ENCODE assay signal across 37 mouse cellular contexts in the genomic region with DNA sequence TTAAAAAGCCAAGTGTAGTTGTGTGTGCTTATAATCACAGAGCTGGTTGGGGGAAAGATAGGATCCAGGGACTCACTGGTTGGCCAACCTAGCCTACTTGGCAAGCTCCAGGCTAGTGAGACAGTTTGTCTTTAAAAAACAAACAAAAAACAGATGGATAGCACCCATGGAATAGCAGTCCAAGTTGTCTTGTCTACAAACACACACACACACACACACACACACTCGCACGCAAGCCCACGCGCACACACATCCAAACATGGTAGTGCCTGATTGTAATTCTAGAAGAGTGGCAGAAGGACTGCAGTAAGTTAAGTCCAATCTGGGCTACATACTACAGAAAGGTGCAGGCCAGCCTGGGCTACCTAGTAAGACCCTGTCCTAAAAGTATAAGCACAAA. TPM values are rescaled to one million over a fixed set of nuclear protein-coding genes. Genes with fewer than 3 reads are reported as not detected.
A peak's percentile ranks its signal among the peaks of the same experiment; 100 is the strongest.
DNase-seq lines count a peak whose midpoint lies in the region; ATAC-seq lines count a peak whose summit lies in the region.
"Had no signal": no experiment of that assay in that cellular context is flagged by ENCODE, and none has a peak within 500 bp of the region (broad histone marks: within the 10 kb centered on the region; RNA-seq: fewer than 3 reads in every experiment).

No protein-coding gene starts in this region.

- H3K4me3 ChIP-seq in forebrain, embryonic 11.5 days (ENCODE audit: low read depth, low read length): no peak overlapping the region
- no peak overlapping the region for H3K4me3 ChIP-seq in forebrain, embryonic 15.5 days
- H3K4me3 ChIP-seq: embryonic facial prominence, embryonic 10.5 days; embryonic facial prominence, embryonic 15.5 days; hindbrain, embryonic 10.5 days; hindbrain, embryonic 15.5 days; limb, embryonic 10.5 days; limb, embryonic 15.5 days; midbrain, embryonic 12.5 days; myocyte; neural tube, embryonic 12.5 days had no signal

- H3K4me1 ChIP-seq in forebrain, embryonic 11.5 days (replicated peaks; ENCODE audit: control insufficient read depth, insufficient read depth, low read length): no peaks in the 10 kb centered on the region
- peaks cover under 1% of the 10 kb centered on the region for H3K4me1 ChIP-seq in forebrain, embryonic 15.5 days
- H3K4me1 ChIP-seq: limb, embryonic 15.5 days; neural tube, embryonic 12.5 days had no signal

- peaks cover 4% of the 10 kb centered on the region; the same call in 1 of the 2 replicates for H3K36me3 ChIP-seq in forebrain, embryonic 11.5 days (ENCODE audit: control insufficient read depth, insufficient read depth, low read length)
- peaks cover 54% of the 10 kb centered on the region for H3K36me3 ChIP-seq in forebrain, embryonic 15.5 days

- no peak overlapping the region for H3K27ac ChIP-seq in forebrain, embryonic 11.5 days (ENCODE audit: low read depth, low read length)
- no peak overlapping the region for H3K27ac ChIP-seq in forebrain, embryonic 15.5 days (replicated peaks)
- H3K27ac ChIP-seq: embryonic facial prominence, embryonic 10.5 days; embryonic facial prominence, embryonic 15.5 days; hindbrain, embryonic 10.5 days; hindbrain, embryonic 15.5 days; limb, embryonic 10.5 days; limb, embryonic 15.5 days; midbrain, embryonic 12.5 days; neural tube, embryonic 12.5 days; stomach, postnatal 0 days had no signal

- H3K4me2 ChIP-seq in forebrain, embryonic 11.5 days (ENCODE audit: low read depth, low read length, severe bottlenecking): no peak overlapping the region
- H3K4me2 ChIP-seq in forebrain, embryonic 15.5 days (replicated peaks): no peak overlapping the region
- H3K4me2 ChIP-seq: embryonic facial prominence, embryonic 15.5 days; hindbrain, embryonic 15.5 days; limb, embryonic 15.5 days; midbrain, embryonic 12.5 days; neural tube, embryonic 12.5 days had no signal

- no peaks in the 10 kb centered on the region for H3K27me3 ChIP-seq in forebrain, embryonic 11.5 days (ENCODE audit: control insufficient read depth, insufficient read depth, low read length)
- no peaks in the 10 kb centered on the region for H3K27me3 ChIP-seq in forebrain, embryonic 15.5 days
- H3K27me3 ChIP-seq: CH12.LX; embryonic facial prominence, embryonic 15.5 days; hindbrain, embryonic 15.5 days; limb, embryonic 15.5 days; midbrain, embryonic 12.5 days; neural tube, embryonic 12.5 days had no signal

- no peak for ATAC-seq in forebrain, embryonic 11.5 days (replicated peaks; ENCODE audit: low FRiP score)
- ATAC-seq in forebrain, embryonic 15.5 days (replicated peaks): no peak
- ATAC-seq: forebrain, embryonic 16.5 days had no signal

- 99% methylated on average over 4 of the region's 4 CpGs for WGBS in forebrain, embryonic 11.5 days
- 84% methylated on average over 4 of the region's 4 CpGs for WGBS in forebrain, embryonic 15.5 days

- H3K9me3 ChIP-seq in forebrain, embryonic 11.5 days (ENCODE audit: control insufficient read depth, low read length): no peaks in the 10 kb centered on the region
- no peaks in the 10 kb centered on the region for H3K9me3 ChIP-seq in forebrain, embryonic 15.5 days
- H3K9me3 ChIP-seq: embryonic facial prominence, embryonic 10.5 days; embryonic facial prominence, embryonic 15.5 days; hindbrain, embryonic 10.5 days; hindbrain, embryonic 15.5 days; limb, embryonic 10.5 days; limb, embryonic 15.5 days; midbrain, embryonic 12.5 days; neural tube, embryonic 12.5 days had no signal

- DNase-seq in forebrain, embryonic 11.5 days (ENCODE audit: low spot score): peak; percentile 9
- peak; percentile 27 to 71 for DNase-seq in layer of hippocampus, adult 18-20 months (ENCODE audit: low spot score in 2 of 2)
- no peak for DNase-seq in layer of hippocampus, adult 11-12 months (ENCODE audit: low spot score)
- DNase-seq in adipocyte (ENCODE audit: low spot score): peak; percentile 60
- DNase-seq in layer of hippocampus, adult 9-11 months: peak; percentile 65
- DNase-seq in urinary bladder, adult 2 months (ENCODE audit: low spot score): no peak
- DNase-seq in embryo, embryonic 10 days (ENCODE audit: low spot score): no peak
- DNase-seq: adrenal gland, adult 8-10 months; cerebellum, adult 11-12 months; cerebellum, adult 9-11 months; gastrocnemius, postnatal 25 days; heart, adult 18-20 months; heart, postnatal 14 days; kidney, adult 11 months; kidney, postnatal 14 days; lung, postnatal 36 days; right cerebral cortex, adult 18-20 months; right cerebral cortex, postnatal 4 days; thymus, adult 18-20 months; thymus, postnatal 25 days had no signal

- no peak overlapping the region for H3K9ac ChIP-seq in forebrain, embryonic 11.5 days (ENCODE audit: low read length)
- no peak overlapping the region for H3K9ac ChIP-seq in forebrain, embryonic 15.5 days (replicated peaks)
- H3K9ac ChIP-seq: embryonic facial prominence, embryonic 15.5 days; hindbrain, embryonic 15.5 days; limb, embryonic 15.5 days; midbrain, embryonic 12.5 days; neural tube, embryonic 12.5 days had no signal

RNA-seq across cellular contexts. Expression of gene Oser1, which starts 12.1 kb away (rescaled TPM):
- 80.7 and 85.5 TPM in 2 replicates for polyA plus RNA-seq in forebrain, embryonic 11.5 days (2014; fragmentation: Nextera tagmentation; extraction: Ambion mirVana)
- polyA plus RNA-seq in forebrain, embryonic 15.5 days (2015; fragmentation: Nextera tagmentation; extraction: Ambion mirVana): 75.4 and 79.1 TPM in 2 replicates
- total RNA-seq in layer of hippocampus, adult 18-20 months (2021): 10 to 100 TPM; 20.2 to 21.4 TPM
- polyA plus RNA-seq in urinary bladder, adult 2 months (2012; rRNA removed): 34.7 and 36.7 TPM in 2 replicates

RNA-seq across cellular contexts. Expression of gene Jph2, which starts 14.6 kb away (rescaled TPM):
- polyA plus RNA-seq in forebrain, embryonic 11.5 days (2014; fragmentation: Nextera tagmentation; extraction: Ambion mirVana): 0.08 and 0.25 TPM in 2 replicates
- polyA plus RNA-seq in forebrain, embryonic 15.5 days (2015; fragmentation: Nextera tagmentation; extraction: Ambion mirVana): 0.22 and 0.25 TPM in 2 replicates
- total RNA-seq in layer of hippocampus, adult 18-20 months (2021): under 1 TPM; 0.25 to 0.27 TPM
- 113 and 164 TPM in 2 replicates for polyA plus RNA-seq in urinary bladder, adult 2 months (2012; rRNA removed)
- total RNA-seq: CH12.LX; common myeloid progenitor, adult 5-6 weeks; megakaryocyte, adult 5-6 weeks had no signal
- polyA plus RNA-seq: activated CD4-positive, CD25-positive, alpha-beta regulatory T cell, adult 4 months; inflammation-experienced regulatory T-cells, adult 6 months had no signal

RNA-seq across cellular contexts. Expression of gene Gdap1l1, which starts 25.9 kb away (rescaled TPM):
- 28.8 and 31.1 TPM in 2 replicates for polyA plus RNA-seq in forebrain, embryonic 11.5 days (2014; fragmentation: Nextera tagmentation; extraction: Ambion mirVana)
- polyA plus RNA-seq in forebrain, embryonic 15.5 days (2015; fragmentation: Nextera tagmentation; extraction: Ambion mirVana): 111 and 112 TPM in 2 replicates
- total RNA-seq in layer of hippocampus, adult 18-20 months (2021): 10 to 100 TPM; 68.2 to 78.1 TPM
- polyA plus RNA-seq in urinary bladder, adult 2 months (2012; rRNA removed): 0.30 and 0.44 TPM in 2 replicates
- total RNA-seq: CH12.LX; gastrocnemius, postnatal 25 days; heart, adult 18-20 months; heart, postnatal 14 days; megakaryocyte, adult 5-6 weeks had no signal
- polyA plus RNA-seq: activated CD4-positive, CD25-positive, alpha-beta regulatory T cell, adult 4 months had no signal

Comparison
In these comparisons a context has a peak if more than half of its experiments do, and no peak if none do; other contexts are left out.
1. DNase-seq: peak in forebrain, embryonic 11.5 days (single experiment), layer of hippocampus, adult 18-20 months (2 of 2), adipocyte (single experiment) and layer of hippocampus, adult 9-11 months (single experiment); none in layer of hippocampus, adult 11-12 months (single experiment), urinary bladder, adult 2 months (single experiment) and embryo, embryonic 10 days (single experiment).
2. RNA of gene Jph2, which starts 14.6 kb away (polyA plus RNA-seq): 113 to 164 TPM in urinary bladder, adult 2 months; 0.22 to 0.25 TPM in forebrain, embryonic 15.5 days and 0.08 to 0.25 TPM in forebrain, embryonic 11.5 days; every median in the first group is over 10 times any median in the second.
3. RNA of gene Gdap1l1, which starts 25.9 kb away (polyA plus RNA-seq): 111 to 112 TPM in forebrain, embryonic 15.5 days and 28.8 to 31.1 TPM in forebrain, embryonic 11.5 days; 0.30 to 0.44 TPM in urinary bladder, adult 2 months; every median in the first group is over 10 times any median in the second.